Mouse (Mus musculus) CH12.LX (cell line): ENCODE data around the gene Cdh5. TPM values are rescaled to one million over a fixed set of nuclear protein-coding genes. Genes with fewer than 3 reads are reported as not detected.

Experiments used
- DNase-seq: peaks from one replicate; pipeline ENCODE4 v3.0.0-alpha.2; 2013; ENCODE audit errors: extremely low read depth
- H3K27ac ChIP-seq: 2 replicates; pipeline ENCODE4 v1.5.1; 2012; ENCODE audit warnings: low read depth, mild to moderate bottlenecking, control low read depth, moderate library complexity; ENCODE audit not compliant: insufficient read depth
- H3K27me3 ChIP-seq: replicated peaks from 2 replicates; pipeline ENCODE3; 2012; ENCODE audit warnings: inconsistent platforms
- H3K36me3 ChIP-seq, 2 experiments: replicated peaks in 1 of 2; 2 replicates each; pipeline versions ENCODE3 to v1.6.1; 2012; ENCODE audit warnings: inconsistent platforms in 1 of 2, low read length in 1 of 2, mild to moderate bottlenecking in 1 of 2, mixed read lengths in 1 of 2, moderate library complexity in 1 of 2; ENCODE audit not compliant: control insufficient read depth in 1 of 2, insufficient read depth in 1 of 2
- H3K4me1 ChIP-seq, 2 experiments: 2 replicates each; pipeline ENCODE4 v1.6.1; 2012; ENCODE audit warnings: inconsistent platforms in 1 of 2, moderate library complexity in 1 of 2; ENCODE audit not compliant: insufficient read depth in 2 of 2, control insufficient read depth in 1 of 2
- H3K4me2 ChIP-seq: 2 replicates; pipeline ENCODE4 v1.6.1; 2012; ENCODE audit warnings: low read depth, mild to moderate bottlenecking, control low read depth; ENCODE audit not compliant: poor library complexity, insufficient read depth, severe bottlenecking
- H3K4me3 ChIP-seq, 3 experiments: fragments of 150-350 bp in 1 of 3; sonication (generic) in 1 of 3; replicated peaks in 1 of 3; 2 replicates each; pipeline versions ENCODE3 to v1.5.1; 2011 to 2012; ENCODE audit warnings: low read depth in 2 of 3, low read length in 2 of 3, mild to moderate bottlenecking in 2 of 3, moderate library complexity in 2 of 3, control low read depth in 1 of 3, improper control_type of control experiment in 1 of 3, inconsistent platforms in 1 of 3, mixed read lengths in 1 of 3; ENCODE audit not compliant: poor library complexity in 1 of 3
- H3K79me2 ChIP-seq: replicated peaks from 2 replicates; pipeline ENCODE4 v1.6.1; 2012; ENCODE audit warnings: mild to moderate bottlenecking, moderate library complexity; ENCODE audit not compliant: control insufficient read depth, poor library complexity, insufficient read depth, severe bottlenecking; ENCODE audit errors: extremely low read depth
- H3K9ac ChIP-seq: 2 replicates; pipeline ENCODE4 v1.6.1; 2012; ENCODE audit warnings: low read depth, mild to moderate bottlenecking, control low read depth, moderate library complexity; ENCODE audit not compliant: insufficient read depth
- H3K9me3 ChIP-seq: replicated peaks from 2 replicates; pipeline ENCODE3; 2012; ENCODE audit warnings: low read length, inconsistent platforms, mixed read lengths
- E2F4 ChIP-seq: IDR thresholded peaks from 2 replicates; pipeline ENCODE4 v1.6.1; 2011; ENCODE audit warnings: low read depth, low read length, improper control_type of control experiment; ENCODE audit not compliant: insufficient replicate concordance
- ELF1 ChIP-seq: IDR thresholded peaks from 2 replicates; pipeline ENCODE4 v1.6.1; 2014; ENCODE audit warnings: low read depth, mild to moderate bottlenecking, inconsistent platforms, low read length, improper control_type of control experiment
- EP300 ChIP-seq: IDR thresholded peaks from 2 replicates; pipeline ENCODE4 v1.6.1; 2011; ENCODE audit warnings: low read length, improper control_type of control experiment
- ETS1 ChIP-seq: conservative IDR thresholded peaks from 2 replicates; pipeline ENCODE4 v1.6.1; 2012; ENCODE audit warnings: low read depth, mild to moderate bottlenecking, inconsistent platforms, low read length, improper control_type of control experiment, moderate library complexity
- MAFK ChIP-seq: IDR thresholded peaks from 2 replicates; pipeline ENCODE4 v1.6.1; 2011; ENCODE audit warnings: low read length, improper control_type of control experiment; ENCODE audit not compliant: insufficient replicate concordance
- MXI1 ChIP-seq: IDR thresholded peaks from 2 replicates; pipeline ENCODE4 v1.6.1; 2011; ENCODE audit warnings: mild to moderate bottlenecking, low read depth, low read length, improper control_type of control experiment
- POLR2AphosphoS2 ChIP-seq: IDR thresholded peaks from 2 replicates; pipeline ENCODE4 v1.6.1; 2011; ENCODE audit warnings: low read depth, low read length, improper control_type of control experiment
- RAD21 ChIP-seq: IDR thresholded peaks from 2 replicates; pipeline ENCODE4 v1.6.1; 2011; ENCODE audit warnings: low read depth, mild to moderate bottlenecking, low read length, improper control_type of control experiment, moderate library complexity
- SIN3A ChIP-seq: IDR thresholded peaks from 2 replicates; pipeline ENCODE4 v1.6.1; 2012; ENCODE audit warnings: low read length, improper control_type of control experiment, inconsistent platforms
- SMC3 ChIP-seq: IDR thresholded peaks from 2 replicates; pipeline ENCODE4 v1.6.1; 2011; ENCODE audit warnings: low read depth, low read length, improper control_type of control experiment
- TBP ChIP-seq: conservative IDR thresholded peaks from 2 replicates; pipeline ENCODE4 v1.6.1; 2011; ENCODE audit warnings: low read depth, low read length, improper control_type of control experiment
- UBTF ChIP-seq: IDR thresholded peaks from 2 replicates; pipeline ENCODE4 v1.6.1; 2012; ENCODE audit warnings: low read depth, mild to moderate bottlenecking, inconsistent platforms, low read length, improper control_type of control experiment, moderate library complexity
- USF2 ChIP-seq: conservative IDR thresholded peaks from 2 replicates; pipeline ENCODE4 v1.6.1; 2011; ENCODE audit warnings: low read depth, low read length, improper control_type of control experiment
- ZKSCAN1 ChIP-seq: IDR thresholded peaks from 2 replicates; pipeline ENCODE4 v1.6.1; 2012; ENCODE audit warnings: low read depth, inconsistent platforms, low read length, improper control_type of control experiment, borderline replicate concordance
- ZNF384 ChIP-seq: IDR thresholded peaks from 2 replicates; pipeline ENCODE4 v1.6.1; 2012; ENCODE audit warnings: low read depth, low read length, improper control_type of control experiment, inconsistent platforms
- dilution Hi-C: fragments of 300-500 bp; cut with MboI; formaldehyde crosslinking; loops from 2 replicates; pipeline ENCODE4 v1.14.3; 2020; ENCODE audit warnings: low sequenced_read_pairs; ENCODE audit not compliant: extremely low pct_unique_long_range_greater_than_20kb, extremely low pct_ligation_motif_present
- in situ Hi-C: fragments of 300-500 bp; cut with MboI; formaldehyde crosslinking; loops from 3 replicates; pipeline ENCODE4 v1.14.3; 2019; ENCODE audit warnings: low sequenced_read_pairs, low pct_ligation_motif_present, low pct_unique_long_range_greater_than_20kb, mixed read lengths
- polyA plus RNA-seq: library from polyadenylated mRNA; unstranded; fragments of >175 nt; gene quantifications from 2 replicates; pipeline ENCODE4 v1.2.1, GENCODE M21; 2012; ENCODE audit warnings: low read depth; ENCODE audit not compliant: insufficient read length
- total RNA-seq, 2 experiments: library from RNA; depleted of rRNA; stranded (reverse); fragments of 300-350 nt in 1 of 2; fragments of >200 nt in 1 of 2; gene quantifications; 2 replicates each; pipeline ENCODE4 v1.2.3; 2012 to 2014

Cdh5 gene
- total and polyA plus RNA-seq, 3 experiments, result 0.25 to 1.8 (median 0.48) TPM

DNA sequence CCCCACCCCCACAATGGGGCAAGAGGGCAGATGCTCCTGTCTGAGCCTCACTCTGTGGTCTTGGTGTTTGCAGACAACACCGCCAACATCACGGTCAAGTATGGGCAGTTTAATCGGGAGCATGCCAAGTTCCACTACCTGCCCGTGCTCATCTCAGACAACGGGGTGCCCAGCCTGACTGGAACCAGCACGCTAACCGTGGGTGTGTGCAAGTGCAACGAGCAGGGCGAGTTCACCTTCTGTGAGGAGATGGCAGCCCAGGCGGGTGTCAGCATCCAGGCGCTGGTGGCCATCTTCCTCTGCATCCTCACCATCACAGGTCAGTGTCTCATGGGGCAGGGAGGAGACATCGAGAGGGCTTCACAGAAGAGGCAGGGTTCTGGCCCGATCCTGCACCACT lies 39.2 kb downstream of the Cdh5 start:
- Histone ChIP-seq H3K36me3 (peaks cover 0 to 9% of the 10 kb centered on the region in 2 experiments), H3K4me3 (no peak overlapping the region), H3K27ac (no peak overlapping the region), H3K9me3 (no peaks in the 10 kb centered on the region), H3K4me2 (no peak overlapping the region), H3K9ac (no peak overlapping the region), H3K79me2 (no peaks in the 10 kb centered on the region), H3K4me1 (peaks cover 9 to 19% of the 10 kb centered on the region in 2 experiments), H3K27me3 (no peaks in the 10 kb centered on the region)
- no peak for DNase-seq
- in situ Hi-C loops, result loop anchor here (5.0 kb wide), 1 partner anchor 43 kb away; no protein-coding TSS in a partner anchor
- dilution Hi-C loops, result no loop called here
- TF ChIP-seq POLR2AphosphoS2 (no peak), MXI1 (no peak), UBTF (no peak), ELF1 (no peak)

DNA sequence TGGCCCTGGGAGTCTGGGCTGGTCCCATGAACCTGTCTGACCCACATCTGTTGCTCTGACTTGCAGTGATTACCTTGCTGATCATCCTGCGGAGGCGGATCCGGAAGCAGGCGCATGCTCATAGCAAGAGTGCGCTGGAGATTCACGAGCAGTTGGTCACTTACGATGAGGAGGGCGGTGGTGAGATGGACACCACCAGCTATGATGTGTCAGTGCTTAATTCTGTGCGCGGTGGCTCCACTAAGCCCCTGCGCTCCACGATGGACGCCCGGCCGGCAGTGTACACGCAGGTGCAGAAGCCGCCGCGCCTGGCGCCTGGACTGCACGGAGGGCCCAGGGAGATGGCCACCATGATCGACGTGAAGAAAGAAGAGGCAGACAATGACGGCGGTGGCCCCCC lies 41.0 kb downstream of the Cdh5 start:
- no peak overlapping the region for H3K27ac ChIP-seq
- no peaks in the 10 kb centered on the region for H3K27me3 ChIP-seq
- TF ChIP-seq UBTF (no peak), SMC3 (no peak), ETS1 (no peak), TBP (no peak), EP300 (no peak), SIN3A (no peak), RAD21 (no peak), ZKSCAN1 (no peak), E2F4 (no peak), MAFK (no peak), ZNF384 (no peak), USF2 (no peak)
- H3K9me3 ChIP-seq, result no peaks in the 10 kb centered on the region
- dilution Hi-C loops (no loop called here), in situ Hi-C loops (loop anchor here (5.0 kb wide), 1 partner anchor 45 kb away; no protein-coding TSS in a partner anchor)
- H3K4me2 ChIP-seq, result no peak overlapping the region
- no peak overlapping the region for H3K9ac ChIP-seq
- DNase-seq, result no peak
- no peak overlapping the region for H3K4me3 ChIP-seq
- H3K4me1 ChIP-seq, result peaks cover 9 to 24% of the 10 kb centered on the region in 2 experiments
- H3K79me2 ChIP-seq, result no peaks in the 10 kb centered on the region
- peaks cover 0 to 9% of the 10 kb centered on the region in 2 experiments for H3K36me3 ChIP-seq
